Mouse (Mus musculus): ENCODE measurements around the gene Upp2.

Upp2 gene

GRCm38 (mm10) chr2:58754736-58755135 lies 187.6 kb downstream of the Upp2 start:
- no peak for DNase-seq (ENCODE audit: low read depth, low spot score)

- DNase-seq (ENCODE audit: low read depth, low spot score) = no peak
These were observed 191.0 kb downstream of the Upp2 start for GRCm38 (mm10) chr2:58758081-58758480.

- DNase-seq (ENCODE audit: low read depth, low spot score) = no peak
These were observed 192.6 kb downstream of the Upp2 start for GRCm38 (mm10) chr2:58759676-58760075.

GRCm38 (mm10) chr2:58765141-58765540 lies 198.0 kb downstream of the Upp2 start:
- no peak for DNase-seq (ENCODE audit: low read depth, low spot score)

- DNase-seq (ENCODE audit: low read depth, low spot score) = no peak
These were observed 206.7 kb downstream of the Upp2 start for GRCm38 (mm10) chr2:58773833-58774232.

- no peak for DNase-seq (ENCODE audit: low read depth, low spot score)
These were observed 211.9 kb downstream of the Upp2 start for GRCm38 (mm10) chr2:58778986-58779495.

- no peak for DNase-seq (ENCODE audit: low read depth, low spot score)
These were observed 216.4 kb downstream of the Upp2 start for GRCm38 (mm10) chr2:58783526-58783925.

- no peak for DNase-seq (ENCODE audit: low read depth, low spot score)
These were observed 219.1 kb downstream of the Upp2 start for GRCm38 (mm10) chr2:58786177-58786576.

- peak; percentile 38 for DNase-seq (ENCODE audit: low read depth, low spot score)
These were observed 219.6 kb downstream of the Upp2 start for GRCm38 (mm10) chr2:58786681-58787080.

GRCm38 (mm10) chr2:58787360-58787759 lies 220.3 kb downstream of the Upp2 start:
- DNase-seq (ENCODE audit: low read depth, low spot score) = no peak

- peak; percentile 19 for DNase-seq (ENCODE audit: low read depth, low spot score)
These were observed 222.8 kb downstream of the Upp2 start for GRCm38 (mm10) chr2:58789934-58790333.

GRCm38 (mm10) chr2:58790361-58790760 lies 223.3 kb downstream of the Upp2 start:
- no peak for DNase-seq (ENCODE audit: low read depth, low spot score)

GRCm38 (mm10) chr2:58794489-58794888 lies 227.4 kb downstream of the Upp2 start:
- DNase-seq (ENCODE audit: low read depth, low spot score) = no peak

- no peak for DNase-seq (ENCODE audit: low read depth, low spot score)
These were observed 228.3 kb downstream of the Upp2 start for GRCm38 (mm10) chr2:58795432-58795831.

- DNase-seq (ENCODE audit: low read depth, low spot score) = no peak
These were observed 230.4 kb downstream of the Upp2 start for GRCm38 (mm10) chr2:58797506-58797905.

- no peak for DNase-seq (ENCODE audit: low read depth, low spot score)
These were observed 232.0 kb downstream of the Upp2 start for GRCm38 (mm10) chr2:58799126-58799525.

GRCm38 (mm10) chr2:58799623-58800022 lies 232.5 kb downstream of the Upp2 start:
- no peak for DNase-seq (ENCODE audit: low read depth, low spot score)

GRCm38 (mm10) chr2:58812941-58813340 lies 245.8 kb downstream of the Upp2 start:
- DNase-seq (ENCODE audit: low read depth, low spot score) = no peak

GRCm38 (mm10) chr2:58828910-58829600 lies 262.0 kb downstream of the Upp2 start:
- no peak for DNase-seq (ENCODE audit: low read depth, low spot score)

- DNase-seq (ENCODE audit: low read depth, low spot score) = peak; percentile 14
These were observed 263.1 kb downstream of the Upp2 start for GRCm38 (mm10) chr2:58829981-58830742.

GRCm38 (mm10) chr2:58832253-58832980 lies 265.3 kb downstream of the Upp2 start:
- DNase-seq (ENCODE audit: low read depth, low spot score) = no peak

- DNase-seq (ENCODE audit: low read depth, low spot score) = no peak
These were observed 273.9 kb downstream of the Upp2 start for GRCm38 (mm10) chr2:58841021-58841420.
